Mouse (Mus musculus): ENCODE measurements around the gene Ctdsp1. TPM values are rescaled to one million over a fixed set of nuclear protein-coding genes. Genes with fewer than 3 reads are reported as not detected.

Gene Ctdsp1
- total and polyA plus RNA-seq, 2 experiments from 2014 or later = 10.8 to 24.7 TPM

- Histone ChIP-seq H3K36me3 (ENCODE audit: insufficient read depth) (peaks cover 16% of the 10 kb centered on the region), H3K4me1 (ENCODE audit: insufficient read depth) (no peaks in the 10 kb centered on the region), H3K9me3 (ENCODE audit: low read length) (no peaks in the 10 kb centered on the region), H3K27me3 (ENCODE audit: insufficient read depth, low read length) (no peaks in the 10 kb centered on the region), H3K4me3 (ENCODE audit: low read depth, low read length) (no peak overlapping the region), H3K4me2 (ENCODE audit: low read depth) (no peak overlapping the region), H3K27ac (ENCODE audit: low read depth, low read length) (no peak overlapping the region), H3K9ac (no peak overlapping the region)
- WGBS = 91% methylated on average over 6 of the region's 6 CpGs
- no peak for TF ChIP-seq CTCF (IDR thresholded peaks at IDR 0.05; ENCODE audit: low read depth)
- DNase-seq = no peak
- no peak for ATAC-seq
Observed at GRCm38 (mm10) chr1:74433220-74433619, 41.9 kb downstream of the Ctdsp1 start.

GRCm38 (mm10) chr1:74434596-74434995 is 43.3 kb downstream of the Ctdsp1 start:
- DNase-seq = no peak
- Histone ChIP-seq H3K4me1 (ENCODE audit: insufficient read depth) (no peaks in the 10 kb centered on the region), H3K4me3 (ENCODE audit: low read depth, low read length) (no peak overlapping the region)

GRCm38 (mm10) chr1:74435563-74435962 is 44.3 kb downstream of the Ctdsp1 start:
- Histone ChIP-seq H3K9me3 (ENCODE audit: low read length) (no peaks in the 10 kb centered on the region), H3K4me1 (ENCODE audit: insufficient read depth) (no peaks in the 10 kb centered on the region), H3K27ac (ENCODE audit: low read depth, low read length) (no peak overlapping the region), H3K9ac (no peak overlapping the region), H3K4me3 (ENCODE audit: low read depth, low read length) (no peak overlapping the region), H3K27me3 (ENCODE audit: insufficient read depth, low read length) (no peaks in the 10 kb centered on the region), H3K4me2 (ENCODE audit: low read depth) (no peak overlapping the region), H3K36me3 (ENCODE audit: insufficient read depth) (peaks cover 32% of the 10 kb centered on the region)
- no peak for TF ChIP-seq CTCF (IDR thresholded peaks at IDR 0.05; ENCODE audit: low read depth)
- 86% methylated on average over 6 of the region's 6 CpGs for WGBS
- ATAC-seq (no peak), DNase-seq (no peak)

More at GRCm38 (mm10) chr1:74434596-74434995, 43.3 kb downstream of the Ctdsp1 start:
- WGBS = 79% methylated on average over 5 of the region's 5 CpGs
- Histone ChIP-seq H3K36me3 (ENCODE audit: insufficient read depth) (peaks cover 30% of the 10 kb centered on the region), H3K4me2 (ENCODE audit: low read depth) (no peak overlapping the region), H3K9ac (no peak overlapping the region), H3K27ac (ENCODE audit: low read depth, low read length) (no peak overlapping the region), H3K9me3 (ENCODE audit: low read length) (no peaks in the 10 kb centered on the region), H3K27me3 (ENCODE audit: insufficient read depth, low read length) (no peaks in the 10 kb centered on the region)
- no peak for TF ChIP-seq CTCF (IDR thresholded peaks at IDR 0.05; ENCODE audit: low read depth)
- ATAC-seq = no peak

GRCm38 (mm10) chr1:74437702-74438427 is 46.6 kb downstream of the Ctdsp1 start:
- no peak for ATAC-seq
- Histone ChIP-seq H3K4me2 (ENCODE audit: low read depth) (no peak overlapping the region), H3K9me3 (ENCODE audit: low read length) (no peaks in the 10 kb centered on the region), H3K27me3 (ENCODE audit: insufficient read depth, low read length) (no peaks in the 10 kb centered on the region), H3K4me1 (ENCODE audit: insufficient read depth) (no peaks in the 10 kb centered on the region), H3K4me3 (ENCODE audit: low read depth, low read length) (no peak overlapping the region), H3K27ac (ENCODE audit: low read depth, low read length) (no peak overlapping the region), H3K9ac (no peak overlapping the region), H3K36me3 (ENCODE audit: insufficient read depth) (peaks cover 40% of the 10 kb centered on the region)
- DNase-seq = no peak
- TF ChIP-seq CTCF (IDR thresholded peaks at IDR 0.05; ENCODE audit: low read depth) = no peak
- 75% methylated on average over 8 of the region's 8 CpGs for WGBS

- WGBS = 90% methylated on average over 19 of the region's 19 CpGs
- Histone ChIP-seq H3K27me3 (ENCODE audit: insufficient read depth, low read length) (no peaks in the 10 kb centered on the region), H3K9me3 (ENCODE audit: low read length) (no peaks in the 10 kb centered on the region), H3K4me2 (ENCODE audit: low read depth) (no peak overlapping the region), H3K27ac (ENCODE audit: low read depth, low read length) (no peak overlapping the region), H3K9ac (no peak overlapping the region), H3K36me3 (ENCODE audit: insufficient read depth) (peaks cover 40% of the 10 kb centered on the region), H3K4me3 (ENCODE audit: low read depth, low read length) (no peak overlapping the region), H3K4me1 (ENCODE audit: insufficient read depth) (no peaks in the 10 kb centered on the region)
- ATAC-seq (no peak), DNase-seq (no peak)
- no peak for TF ChIP-seq CTCF (IDR thresholded peaks at IDR 0.05; ENCODE audit: low read depth)
Observed at GRCm38 (mm10) chr1:74439166-74439876, 48.0 kb downstream of the Ctdsp1 start.

- H3K4me3 ChIP-seq (ENCODE audit: low read depth, low read length) = no peak overlapping the region
- WGBS = 96% methylated on average over 2 of the region's 2 CpGs
- H3K4me1 ChIP-seq (ENCODE audit: insufficient read depth) = no peaks in the 10 kb centered on the region
- H3K27ac ChIP-seq (ENCODE audit: low read depth, low read length) = no peak overlapping the region
- no peak for DNase-seq
- H3K27me3 ChIP-seq (ENCODE audit: insufficient read depth, low read length) = no peaks in the 10 kb centered on the region
- no peak for TF ChIP-seq CTCF (IDR thresholded peaks at IDR 0.05; ENCODE audit: low read depth)
- H3K9ac ChIP-seq = no peak overlapping the region
- H3K36me3 ChIP-seq (ENCODE audit: insufficient read depth) = peaks cover 29% of the 10 kb centered on the region
- no peak overlapping the region for H3K4me2 ChIP-seq (ENCODE audit: low read depth)
- no peaks in the 10 kb centered on the region for H3K9me3 ChIP-seq (ENCODE audit: low read length)
- no peak for ATAC-seq
Observed at GRCm38 (mm10) chr1:74444538-74444937, 53.2 kb downstream of the Ctdsp1 start.

MicroRNAs within 50 kb of the gene (microRNA counts, 519-probe panel; counts per million panel counts)
- 4,882 counts per million, percentile 65 among the panel's probes with 10 or more counts for microRNA mmu-miR-26b

Small RNA genes within 50 kb of the gene (microRNA-seq; reads per million reads assigned to microRNA genes)
- 11,478 to 14,371 reads per million in 2 experiments for gene Mir26b

Other genes with a start within 250 kb of the Ctdsp1 start
- gene Cxcr2, start 237.5 kb upstream of the Ctdsp1 start, total RNA-seq (2014; rRNA removed) = 0.48 TPM in 1 of 2 replicates, not detected in the other
- 0.05 TPM in 1 of 2 replicates, not detected in the other for gene Cxcr2, start 237.5 kb upstream of the Ctdsp1 start, polyA plus RNA-seq (2015; fragmentation: Nextera tagmentation; extraction: Ambion mirVana)
- not detected in 2 replicates for gene Cxcr1, start 196.9 kb upstream of the Ctdsp1 start, total RNA-seq (2014; rRNA removed)
- not detected in 2 replicates for gene Cxcr1, start 196.9 kb upstream of the Ctdsp1 start, polyA plus RNA-seq (2015; fragmentation: Nextera tagmentation; extraction: Ambion mirVana)
- gene Arpc2, start 155.4 kb upstream of the Ctdsp1 start, total RNA-seq (2014; rRNA removed) = 241 and 268 TPM in 2 replicates
- gene Arpc2, start 155.4 kb upstream of the Ctdsp1 start, polyA plus RNA-seq (2015; fragmentation: Nextera tagmentation; extraction: Ambion mirVana) = 541 and 596 TPM in 2 replicates
- not detected in 2 replicates for gene Gpbar1, start 113.0 kb upstream of the Ctdsp1 start, total RNA-seq (2014; rRNA removed)
- gene Gpbar1, start 113.0 kb upstream of the Ctdsp1 start, polyA plus RNA-seq (2015; fragmentation: Nextera tagmentation; extraction: Ambion mirVana) = 0.21 TPM in 1 of 2 replicates, not detected in the other
- 160 and 179 TPM in 2 replicates for gene Aamp, start 106.8 kb upstream of the Ctdsp1 start, total RNA-seq (2014; rRNA removed)
- gene Aamp, start 106.8 kb upstream of the Ctdsp1 start, polyA plus RNA-seq (2015; fragmentation: Nextera tagmentation; extraction: Ambion mirVana) = 211 and 215 TPM in 2 replicates
- gene Pnkd, start 106.6 kb upstream of the Ctdsp1 start, total RNA-seq (2014; rRNA removed) = 57.5 and 64.5 TPM in 2 replicates
- gene Pnkd, start 106.6 kb upstream of the Ctdsp1 start, polyA plus RNA-seq (2015; fragmentation: Nextera tagmentation; extraction: Ambion mirVana) = 112 and 128 TPM in 2 replicates
- gene Tmbim1, start 85.9 kb upstream of the Ctdsp1 start, total RNA-seq (2014; rRNA removed) = 5.8 and 7.9 TPM in 2 replicates
- gene Tmbim1, start 85.9 kb upstream of the Ctdsp1 start, polyA plus RNA-seq (2015; fragmentation: Nextera tagmentation; extraction: Ambion mirVana) = 6.1 and 7.9 TPM in 2 replicates
- gene Catip, start 29.4 kb upstream of the Ctdsp1 start, total RNA-seq (2014; rRNA removed) = 2.1 and 2.7 TPM in 2 replicates
- gene Catip, start 29.4 kb upstream of the Ctdsp1 start, polyA plus RNA-seq (2015; fragmentation: Nextera tagmentation; extraction: Ambion mirVana) = 0.63 and 1.6 TPM in 2 replicates
- 3.7 and 10.7 TPM in 2 replicates for gene Slc11a1, start 16.3 kb upstream of the Ctdsp1 start, total RNA-seq (2014; rRNA removed)
- gene Slc11a1, start 16.3 kb upstream of the Ctdsp1 start, polyA plus RNA-seq (2015; fragmentation: Nextera tagmentation; extraction: Ambion mirVana) = 1.8 and 3.3 TPM in 2 replicates
- gene Vil1, start 17.9 kb downstream of the Ctdsp1 start, total RNA-seq (2014; rRNA removed) = 0.71 and 0.77 TPM in 2 replicates
- gene Vil1, start 17.9 kb downstream of the Ctdsp1 start, polyA plus RNA-seq (2015; fragmentation: Nextera tagmentation; extraction: Ambion mirVana) = 0.15 and 0.27 TPM in 2 replicates
- gene Cnot9, start 114.5 kb downstream of the Ctdsp1 start, total RNA-seq (2014; rRNA removed) = 32.2 and 39.1 TPM in 2 replicates
- gene Cnot9, start 114.5 kb downstream of the Ctdsp1 start, polyA plus RNA-seq (2015; fragmentation: Nextera tagmentation; extraction: Ambion mirVana) = 49.0 and 52.3 TPM in 2 replicates
- 5.3 and 5.8 TPM in 2 replicates for gene Plcd4, start 151.4 kb downstream of the Ctdsp1 start, total RNA-seq (2014; rRNA removed)
- 3.4 and 6.0 TPM in 2 replicates for gene Plcd4, start 151.4 kb downstream of the Ctdsp1 start, polyA plus RNA-seq (2015; fragmentation: Nextera tagmentation; extraction: Ambion mirVana)
- 30.2 and 32.8 TPM in 2 replicates for gene Usp37, start 152.8 kb downstream of the Ctdsp1 start, total RNA-seq (2014; rRNA removed)
- 11.8 and 17.6 TPM in 2 replicates for gene Usp37, start 152.8 kb downstream of the Ctdsp1 start, polyA plus RNA-seq (2015; fragmentation: Nextera tagmentation; extraction: Ambion mirVana)
- gene Zfp142, start 196.7 kb downstream of the Ctdsp1 start, total RNA-seq (2014; rRNA removed) = 8.6 and 12.1 TPM in 2 replicates
- 5.0 and 6.3 TPM in 2 replicates for gene Zfp142, start 196.7 kb downstream of the Ctdsp1 start, polyA plus RNA-seq (2015; fragmentation: Nextera tagmentation; extraction: Ambion mirVana)
- 15.8 and 18.4 TPM in 2 replicates for gene Bcs1l, start 196.8 kb downstream of the Ctdsp1 start, total RNA-seq (2014; rRNA removed)
- 13.8 and 16.5 TPM in 2 replicates for gene Bcs1l, start 196.8 kb downstream of the Ctdsp1 start, polyA plus RNA-seq (2015; fragmentation: Nextera tagmentation; extraction: Ambion mirVana)
- 62.2 and 68.3 TPM in 2 replicates for gene Rnf25, start 209.9 kb downstream of the Ctdsp1 start, total RNA-seq (2014; rRNA removed)
- gene Rnf25, start 209.9 kb downstream of the Ctdsp1 start, polyA plus RNA-seq (2015; fragmentation: Nextera tagmentation; extraction: Ambion mirVana) = 41.3 and 47.7 TPM in 2 replicates
- 11.6 and 13.6 TPM in 2 replicates for gene Stk36, start 209.9 kb downstream of the Ctdsp1 start, total RNA-seq (2014; rRNA removed)
- gene Stk36, start 209.9 kb downstream of the Ctdsp1 start, polyA plus RNA-seq (2015; fragmentation: Nextera tagmentation; extraction: Ambion mirVana) = 6.0 and 12.2 TPM in 2 replicates